Mouse (Mus musculus): ENCODE data around the gene Hoxb8. TPM values are rescaled to one million over a fixed set of nuclear protein-coding genes. Genes with fewer than 3 reads are reported as not detected.

Hoxb8 gene
- polyA plus RNA-seq, 1 experiment from 2014 or later, result not detected

DNA sequence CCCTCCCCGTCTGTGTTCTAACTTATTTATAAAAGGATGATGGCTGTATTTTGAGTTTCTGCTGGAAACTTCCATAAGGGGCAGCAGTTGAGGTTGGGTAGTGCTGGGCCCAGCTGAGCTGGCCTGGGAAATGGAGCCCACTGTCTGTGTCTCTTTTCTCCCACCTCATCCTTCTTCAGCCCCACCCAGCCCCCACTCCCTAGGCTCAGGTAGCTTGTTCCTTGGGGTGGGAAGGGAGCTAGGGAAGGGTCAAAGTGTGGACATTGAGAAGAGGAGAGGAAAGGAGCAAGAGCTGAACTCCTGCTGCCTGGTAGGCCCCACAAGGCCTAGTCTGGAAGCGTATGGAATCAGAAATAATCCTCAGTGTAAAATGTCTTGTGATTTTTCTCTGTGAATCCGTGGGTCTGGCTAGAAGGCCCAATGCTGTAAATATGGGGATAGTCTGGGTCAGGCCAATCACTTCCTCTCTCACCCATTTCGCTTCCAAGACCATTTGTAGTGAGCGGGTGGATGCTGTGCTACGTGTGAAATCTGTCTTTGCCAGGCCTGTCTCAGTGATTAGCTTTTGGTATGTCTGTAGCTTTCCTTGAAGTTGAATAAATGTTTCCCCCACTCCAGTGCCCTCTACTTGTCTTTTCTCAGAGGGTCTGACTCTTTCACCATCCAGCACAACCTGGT, 23.9 kb downstream of the Hoxb8 start:
- DNase-seq (no peak), ATAC-seq (ENCODE audit: low read depth) (no peak)
- H3K27ac ChIP-seq, result no peak overlapping the region
- H3K4me2 ChIP-seq, result no peak overlapping the region
- no peak overlapping the region for H3K9ac ChIP-seq
- H3K27me3 ChIP-seq, result peaks cover 100% of the 10 kb centered on the region
- no peaks in the 10 kb centered on the region for H3K36me3 ChIP-seq
- H3K4me3 ChIP-seq (replicated peaks), result no peak overlapping the region
- 52% methylated on average over 6 of the region's 6 CpGs for WGBS (ENCODE audit: insufficient replicate concordance)
- peaks cover 8% of the 10 kb centered on the region; the same call in 1 of the 2 replicates for H3K4me1 ChIP-seq (replicated peaks)
- H3K9me3 ChIP-seq (replicated peaks), result no peaks in the 10 kb centered on the region

DNA sequence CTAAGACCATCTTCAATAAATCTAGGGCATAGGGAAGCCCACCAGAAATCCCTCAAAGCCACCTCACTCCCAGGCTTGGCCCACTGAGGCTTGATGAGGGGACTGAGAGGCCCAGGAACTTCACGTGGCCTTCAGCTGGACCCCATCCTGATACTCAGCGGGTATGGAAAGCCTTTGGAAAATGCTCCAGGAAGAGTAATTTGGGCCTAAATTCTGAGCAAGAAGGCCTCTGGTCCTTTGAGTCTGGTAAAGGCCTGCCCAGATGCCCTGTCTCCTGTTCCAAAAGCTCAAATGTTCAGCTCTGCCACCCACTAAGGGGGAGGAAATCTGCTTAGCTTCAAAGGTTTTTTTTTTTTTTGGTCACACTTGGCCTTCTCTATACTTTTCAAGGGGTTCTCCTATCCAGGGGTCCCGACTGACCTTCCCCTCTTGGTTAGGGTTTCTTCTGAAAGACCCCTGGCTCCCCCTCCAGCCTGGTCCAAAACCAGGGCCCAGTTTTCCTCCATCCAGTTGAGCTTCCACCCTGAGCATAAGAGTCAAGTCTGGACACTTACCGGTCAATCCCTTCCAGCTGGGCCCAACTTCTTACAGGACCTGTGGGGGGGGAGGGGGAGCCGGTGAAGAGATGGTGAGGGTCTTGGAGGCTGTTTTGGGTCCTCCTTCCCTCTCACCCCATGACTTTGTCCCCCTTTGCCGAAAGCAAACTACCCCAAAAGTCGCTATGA, 24.6 kb downstream of the Hoxb8 start:
- Histone ChIP-seq H3K27ac (no peak overlapping the region), H3K9me3 (replicated peaks) (no peaks in the 10 kb centered on the region), H3K4me1 (replicated peaks) (peaks cover 11% of the 10 kb centered on the region), H3K9ac (no peak overlapping the region), H3K27me3 (peaks cover 100% of the 10 kb centered on the region), H3K4me2 (no peak overlapping the region), H3K36me3 (no peaks in the 10 kb centered on the region), H3K4me3 (replicated peaks) (no peak overlapping the region)
- DNase-seq (no peak), ATAC-seq (ENCODE audit: low read depth) (no peak)
- 50% methylated on average over 7 of the region's 7 CpGs for WGBS (ENCODE audit: insufficient replicate concordance)

GRCm38 (mm10) chr11:96306908-96307269, 25.2 kb downstream of the Hoxb8 start:
- no peak overlapping the region for H3K4me2 ChIP-seq
- no peaks in the 10 kb centered on the region for H3K9me3 ChIP-seq (replicated peaks)
- H3K4me3 ChIP-seq (replicated peaks), result no peak overlapping the region
- H3K27me3 ChIP-seq, result peaks cover 100% of the 10 kb centered on the region
- ATAC-seq (ENCODE audit: low read depth), result no peak
- H3K36me3 ChIP-seq, result no peaks in the 10 kb centered on the region
- H3K4me1 ChIP-seq (replicated peaks), result peaks cover 11% of the 10 kb centered on the region
- H3K27ac ChIP-seq, result no peak overlapping the region
- 23% methylated on average over 13 of the region's 13 CpGs for WGBS (ENCODE audit: insufficient replicate concordance)
- DNase-seq, result no peak
- H3K9ac ChIP-seq, result no peak overlapping the region

GRCm38 (mm10) chr11:96308763-96309162, 27.1 kb downstream of the Hoxb8 start:
- Histone ChIP-seq H3K27ac (no peak overlapping the region), H3K9me3 (replicated peaks) (no peaks in the 10 kb centered on the region), H3K4me1 (replicated peaks) (peaks cover 10% of the 10 kb centered on the region), H3K4me3 (replicated peaks) (no peak overlapping the region), H3K27me3 (peaks cover 100% of the 10 kb centered on the region), H3K36me3 (no peaks in the 10 kb centered on the region), H3K4me2 (no peak overlapping the region), H3K9ac (no peak overlapping the region)
- no peak for ATAC-seq (ENCODE audit: low read depth)
- no peak for DNase-seq
- 39% methylated on average over 4 of the region's 4 CpGs for WGBS (ENCODE audit: insufficient replicate concordance)

DNA sequence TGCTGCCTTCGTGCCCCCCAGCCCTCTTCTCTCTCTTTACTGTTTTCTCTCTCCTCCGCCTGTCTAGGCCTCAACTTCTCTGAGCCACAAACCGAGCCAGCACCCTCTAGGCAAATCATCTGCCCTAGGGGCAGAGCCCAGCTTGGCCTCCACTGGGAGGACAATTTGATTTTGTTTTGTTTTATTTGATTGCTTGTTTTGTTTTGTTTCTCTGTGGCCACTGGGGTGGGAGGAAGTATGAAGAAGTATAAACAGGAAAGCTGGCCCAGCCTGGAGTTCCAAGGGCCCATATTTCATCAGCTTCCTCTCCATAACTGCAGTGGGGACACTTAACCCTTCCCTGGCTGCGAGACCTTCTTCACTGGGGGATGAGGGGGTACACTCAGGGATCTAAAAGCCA, 27.6 kb downstream of the Hoxb8 start:
- no peak for DNase-seq
- H3K36me3 ChIP-seq, result no peaks in the 10 kb centered on the region
- H3K9me3 ChIP-seq (replicated peaks), result no peaks in the 10 kb centered on the region
- H3K9ac ChIP-seq, result no peak overlapping the region
- 22% methylated on average over 4 of the region's 4 CpGs for WGBS (ENCODE audit: insufficient replicate concordance)
- no peak overlapping the region for H3K4me2 ChIP-seq
- no peak overlapping the region; the same call in 1 of the 2 replicates for H3K27ac ChIP-seq
- no peak overlapping the region for H3K4me3 ChIP-seq (replicated peaks)
- ATAC-seq (ENCODE audit: low read depth), result no peak
- H3K4me1 ChIP-seq (replicated peaks), result peaks cover 11% of the 10 kb centered on the region
- H3K27me3 ChIP-seq, result peaks cover 100% of the 10 kb centered on the region

GRCm38 (mm10) chr11:96310183-96310938, 28.7 kb downstream of the Hoxb8 start:
- ATAC-seq (ENCODE audit: low read depth) (no peak), DNase-seq (no peak)
- H3K4me2 ChIP-seq, result no peak overlapping the region
- H3K9me3 ChIP-seq (replicated peaks), result no peaks in the 10 kb centered on the region
- WGBS (ENCODE audit: insufficient replicate concordance), result 27% methylated on average over 20 of the region's 20 CpGs
- H3K27me3 ChIP-seq, result peaks cover 100% of the 10 kb centered on the region
- H3K27ac ChIP-seq, result no peak overlapping the region
- no peak overlapping the region for H3K4me3 ChIP-seq (replicated peaks)
- H3K9ac ChIP-seq, result no peak overlapping the region
- H3K4me1 ChIP-seq (replicated peaks), result peaks cover 13% of the 10 kb centered on the region
- H3K36me3 ChIP-seq, result no peaks in the 10 kb centered on the region

GRCm38 (mm10) chr11:96311097-96311496, 29.4 kb downstream of the Hoxb8 start:
- peaks cover 13% of the 10 kb centered on the region for H3K4me1 ChIP-seq (replicated peaks)

GRCm38 (mm10) chr11:96311520-96312417, 30.1 kb downstream of the Hoxb8 start:
- no peak overlapping the region for H3K27ac ChIP-seq
- H3K27me3 ChIP-seq, result peaks cover 100% of the 10 kb centered on the region
- H3K4me1 ChIP-seq (replicated peaks), result peaks cover 13% of the 10 kb centered on the region
- no peaks in the 10 kb centered on the region for H3K36me3 ChIP-seq
- peak overlapping the region; percentile 30 for H3K4me3 ChIP-seq (replicated peaks)
- peak overlapping the region; percentile 41 for H3K4me2 ChIP-seq
- H3K9me3 ChIP-seq (replicated peaks), result no peaks in the 10 kb centered on the region
- WGBS (ENCODE audit: insufficient replicate concordance), result 2% methylated on average over 31 of the region's 31 CpGs
- ATAC-seq (ENCODE audit: low read depth) (no peak), DNase-seq (no peak)
- no peak overlapping the region for H3K9ac ChIP-seq

More at GRCm38 (mm10) chr11:96311097-96311496, 29.4 kb downstream of the Hoxb8 start:
- H3K4me3 ChIP-seq (replicated peaks), result peak overlapping the region; percentile 30
- no peak overlapping the region for H3K27ac ChIP-seq
- ATAC-seq (ENCODE audit: low read depth), result no peak
- H3K27me3 ChIP-seq, result peaks cover 100% of the 10 kb centered on the region
- DNase-seq, result no peak
- H3K9ac ChIP-seq, result no peak overlapping the region
- WGBS (ENCODE audit: insufficient replicate concordance), result 11% methylated on average over 6 of the region's 6 CpGs
- H3K4me2 ChIP-seq, result peak overlapping the region; percentile 41
- no peaks in the 10 kb centered on the region for H3K9me3 ChIP-seq (replicated peaks)
- no peaks in the 10 kb centered on the region for H3K36me3 ChIP-seq

DNA sequence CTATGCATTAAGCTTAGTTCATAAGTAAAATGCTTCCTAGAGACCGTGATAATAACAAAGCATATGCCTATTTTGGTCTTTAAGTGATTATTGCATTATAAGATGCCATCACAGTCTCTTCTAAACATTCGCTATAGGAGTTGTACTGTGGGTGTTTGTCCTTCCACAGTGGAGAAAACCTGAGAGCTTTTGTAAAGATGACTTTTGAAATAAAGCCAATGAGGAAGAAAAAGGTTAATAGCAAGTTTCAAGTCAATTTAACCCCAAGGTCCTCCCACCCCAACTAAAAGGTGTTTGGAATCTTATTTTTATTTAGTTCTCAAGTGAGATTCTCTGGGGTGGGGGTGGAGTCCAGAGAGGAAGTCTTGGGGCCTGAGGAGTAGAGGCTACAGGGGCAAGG, 31.4 kb downstream of the Hoxb8 start:
- no peak overlapping the region for H3K4me3 ChIP-seq (replicated peaks)
- peaks cover 13% of the 10 kb centered on the region for H3K4me1 ChIP-seq (replicated peaks)
- DNase-seq (no peak), ATAC-seq (ENCODE audit: low read depth) (no peak)
- H3K27me3 ChIP-seq, result peaks cover 100% of the 10 kb centered on the region
- H3K36me3 ChIP-seq, result no peaks in the 10 kb centered on the region
- no peaks in the 10 kb centered on the region for H3K9me3 ChIP-seq (replicated peaks)
- WGBS (ENCODE audit: insufficient replicate concordance), result 35% methylated on average over 2 of the region's 2 CpGs
- H3K27ac ChIP-seq, result no peak overlapping the region
- H3K4me2 ChIP-seq, result no peak overlapping the region
- no peak overlapping the region for H3K9ac ChIP-seq

GRCm38 (mm10) chr11:96313806-96314428, 32.2 kb downstream of the Hoxb8 start:
- Histone ChIP-seq H3K9ac (no peak overlapping the region), H3K36me3 (no peaks in the 10 kb centered on the region), H3K9me3 (replicated peaks) (no peaks in the 10 kb centered on the region), H3K27me3 (peaks cover 100% of the 10 kb centered on the region), H3K4me2 (no peak overlapping the region), H3K27ac (peak overlapping the region; percentile 59; the same call in 1 of the 2 replicates), H3K4me3 (replicated peaks) (no peak overlapping the region), H3K4me1 (replicated peaks) (peaks cover 13% of the 10 kb centered on the region)
- ATAC-seq (ENCODE audit: low read depth), result no peak
- no peak for DNase-seq
- 21% methylated on average over 12 of the region's 12 CpGs for WGBS (ENCODE audit: insufficient replicate concordance)

All from liver, embryonic 13.5 days (tissue).